Mouse (Mus musculus) MEL (cell line): ENCODE results near the gene A730071L15Rik. TPM values are rescaled to one million over a fixed set of nuclear protein-coding genes. Genes with fewer than 3 reads are reported as not detected.

Experiments used
- DNase-seq: peaks from one replicate; pipeline ENCODE4 v3.0.0; 2011; ENCODE audit warnings: low read depth, low spot score
- H3K27ac ChIP-seq: 2 replicates; pipeline ENCODE4 v1.5.1; 2012; ENCODE audit warnings: low read depth, mild to moderate bottlenecking, control low read depth, low read length, moderate library complexity; ENCODE audit not compliant: control insufficient read depth
- H3K27me3 ChIP-seq, 2 experiments: fragments of 150-350 bp in 1 of 2; sonication (generic) in 1 of 2; 2 replicates each; pipeline ENCODE4 v1.6.1; 2012; ENCODE audit warnings: low read length in 2 of 2, mild to moderate bottlenecking in 2 of 2, improper control_type of control experiment in 1 of 2, moderate library complexity in 1 of 2; ENCODE audit not compliant: insufficient read depth in 2 of 2, control insufficient read depth in 1 of 2
- H3K36me3 ChIP-seq, 2 experiments: 2 replicates each; pipeline ENCODE4 v1.6.1; 2012 to 2014; ENCODE audit warnings: low read length in 2 of 2, improper control_type of control experiment in 1 of 2, inconsistent platforms in 1 of 2, mild to moderate bottlenecking in 1 of 2; ENCODE audit not compliant: insufficient read depth in 2 of 2, control insufficient read depth in 1 of 2
- H3K4me1 ChIP-seq, 2 experiments: fragments of 150-350 bp in 1 of 2; sonication (generic) in 1 of 2; 2 replicates each; pipeline ENCODE4 v1.6.1; 2012; ENCODE audit warnings: low read length in 2 of 2, improper control_type of control experiment in 1 of 2, mild to moderate bottlenecking in 1 of 2; ENCODE audit not compliant: insufficient read depth in 2 of 2, control insufficient read depth in 1 of 2
- H3K4me3 ChIP-seq, 2 experiments: fragments of 150-350 bp in 1 of 2; sonication (generic) in 1 of 2; 2 replicates each; pipeline ENCODE4 v1.5.1; 2012; ENCODE audit warnings: low read depth in 2 of 2, low read length in 2 of 2, mild to moderate bottlenecking in 2 of 2, moderate library complexity in 2 of 2, control low read depth in 1 of 2, improper control_type of control experiment in 1 of 2; ENCODE audit not compliant: control insufficient read depth in 1 of 2, insufficient read depth in 1 of 2
- H3K79me2 ChIP-seq: 2 replicates; pipeline ENCODE4 v1.6.1; 2012; ENCODE audit warnings: mild to moderate bottlenecking, low read length, moderate library complexity; ENCODE audit not compliant: control insufficient read depth, poor library complexity, insufficient read depth
- H3K9ac ChIP-seq: 2 replicates; pipeline ENCODE4 v1.6.1; 2012; ENCODE audit warnings: low read depth, mild to moderate bottlenecking, control low read depth, low read length, moderate library complexity; ENCODE audit not compliant: control insufficient read depth, poor library complexity, severe bottlenecking
- H3K9me3 ChIP-seq: fragments of 150-350 bp; sonication (generic); replicated peaks from 2 replicates; pipeline ENCODE4 v1.6.1; 2012; ENCODE audit warnings: mild to moderate bottlenecking, low read length, improper control_type of control experiment, moderate library complexity; ENCODE audit not compliant: insufficient read depth
- CTCF ChIP-seq, 3 experiments: IDR thresholded peaks in 2 of 3; conservative IDR thresholded peaks in 1 of 3; 2 replicates each; pipeline ENCODE4 v1.5.1; 2011 to 2012; ENCODE audit warnings: low read length in 3 of 3, low read depth in 2 of 3, mild to moderate bottlenecking in 2 of 3, improper control_type of control experiment in 1 of 3, inconsistent platforms in 1 of 3, mixed read lengths in 1 of 3, moderate library complexity in 1 of 3; ENCODE audit not compliant: control insufficient read depth in 1 of 3, insufficient read depth in 1 of 3, poor library complexity in 1 of 3, severe bottlenecking in 1 of 3
- ELF1 ChIP-seq: IDR thresholded peaks from 2 replicates; pipeline ENCODE4 v1.6.1; 2014; ENCODE audit warnings: low read depth, mild to moderate bottlenecking, inconsistent platforms, low read length, improper control_type of control experiment, moderate library complexity
- EP300 ChIP-seq, 2 experiments: IDR thresholded peaks; 2 replicates each; pipeline ENCODE4 v1.6.1; 2011; ENCODE audit warnings: improper control_type of control experiment in 2 of 2, low read length in 2 of 2, low read depth in 1 of 2, mild to moderate bottlenecking in 1 of 2
- ETS1 ChIP-seq: IDR thresholded peaks from 2 replicates; pipeline ENCODE4 v1.6.1; 2012; ENCODE audit warnings: low read depth, mild to moderate bottlenecking, inconsistent platforms, low read length, improper control_type of control experiment, moderate library complexity
- GATA1 ChIP-seq: IDR thresholded peaks from 2 replicates; pipeline ENCODE4 v1.6.1; 2011; ENCODE audit warnings: low read depth, low read length, improper control_type of control experiment
- HCFC1 ChIP-seq: IDR thresholded peaks from 2 replicates; pipeline ENCODE4 v1.6.1; 2012; ENCODE audit warnings: low read depth, mild to moderate bottlenecking, inconsistent platforms, low read length, improper control_type of control experiment, moderate library complexity
- KAT2A ChIP-seq: conservative IDR thresholded peaks from 2 replicates; pipeline ENCODE4 v1.6.1; 2012; ENCODE audit warnings: low read depth, low read length, improper control_type of control experiment, inconsistent platforms
- MAFK ChIP-seq: IDR thresholded peaks from 2 replicates; pipeline ENCODE4 v1.6.1; 2011; ENCODE audit warnings: low read depth, mild to moderate bottlenecking, low read length, improper control_type of control experiment, borderline replicate concordance
- MAX ChIP-seq: IDR thresholded peaks from 2 replicates; pipeline ENCODE4 v1.6.1; 2011; ENCODE audit warnings: low read length, improper control_type of control experiment
- MAZ ChIP-seq: IDR thresholded peaks from 2 replicates; pipeline ENCODE4 v1.6.1; 2012; ENCODE audit warnings: low read depth, mild to moderate bottlenecking, inconsistent platforms, low read length, improper control_type of control experiment
- MXI1 ChIP-seq: IDR thresholded peaks from 2 replicates; pipeline ENCODE4 v1.6.1; 2011; ENCODE audit warnings: mild to moderate bottlenecking, low read depth, low read length, improper control_type of control experiment
- MYB ChIP-seq: IDR thresholded peaks from 2 replicates; pipeline ENCODE4 v1.6.1; 2011; ENCODE audit warnings: mild to moderate bottlenecking, low read depth, low read length, improper control_type of control experiment
- POLR2A ChIP-seq, 2 experiments: IDR thresholded peaks; 2 replicates each; pipeline ENCODE4 v1.6.1; 2011 to 2012; ENCODE audit warnings: low read length in 2 of 2, mild to moderate bottlenecking in 2 of 2, control low read depth in 1 of 2, improper control_type of control experiment in 1 of 2, low read depth in 1 of 2, moderate library complexity in 1 of 2; ENCODE audit not compliant: control insufficient read depth in 1 of 2, insufficient read depth in 1 of 2, poor library complexity in 1 of 2
- POLR2AphosphoS2 ChIP-seq: IDR thresholded peaks from 2 replicates; pipeline ENCODE4 v1.6.1; 2011; ENCODE audit warnings: low read length, improper control_type of control experiment
- SIN3A ChIP-seq: IDR thresholded peaks from 2 replicates; pipeline ENCODE4 v1.6.1; 2012; ENCODE audit warnings: low read length, improper control_type of control experiment, inconsistent platforms
- SMC3 ChIP-seq: IDR thresholded peaks from 2 replicates; pipeline ENCODE4 v1.6.1; 2011; ENCODE audit warnings: low read depth, low read length, improper control_type of control experiment
- TAL1 ChIP-seq: IDR thresholded peaks from 2 replicates; pipeline ENCODE4 v1.6.1; 2012; ENCODE audit warnings: mild to moderate bottlenecking, inconsistent platforms, low read length, moderate library complexity, mixed read lengths
- TCF12 ChIP-seq: IDR thresholded peaks from 2 replicates; pipeline ENCODE4 v1.6.1; 2014; ENCODE audit warnings: low read depth, mild to moderate bottlenecking, inconsistent platforms, low read length, improper control_type of control experiment, moderate library complexity
- UBTF ChIP-seq: IDR thresholded peaks from 2 replicates; pipeline ENCODE4 v1.6.1; 2012; ENCODE audit warnings: low read depth, mild to moderate bottlenecking, inconsistent platforms, low read length, improper control_type of control experiment, moderate library complexity, borderline replicate concordance; ENCODE audit not compliant: insufficient read depth
- ZNF384 ChIP-seq: IDR thresholded peaks from 2 replicates; pipeline ENCODE4 v1.6.1; 2012; ENCODE audit warnings: low read depth, mild to moderate bottlenecking, inconsistent platforms, low read length, improper control_type of control experiment
- polyA plus RNA-seq, 2 experiments: library from polyadenylated mRNA; stranded (reverse) in 1 of 2; unstranded in 1 of 2; fragments of >175 nt in 1 of 2; fragments of >200 nt in 1 of 2; gene quantifications; 2 replicates each; pipeline versions ENCODE4 v1.2.1 to v1.2.4; 2012; ENCODE audit warnings: low replicate concordance in 2 of 2, low read depth in 1 of 2; ENCODE audit not compliant: insufficient read length in 2 of 2, insufficient read depth in 1 of 2, missing spikeins in 1 of 2
- total RNA-seq: library from RNA; depleted of rRNA; stranded (reverse); fragments of 300-350 nt; gene quantifications from 2 replicates; pipeline ENCODE4 v1.2.3, GENCODE M21; 2012

The A730071L15Rik gene
- total and polyA plus RNA-seq, 3 experiments = 0.13 to 0.46 TPM; not detected in 1

DNA sequence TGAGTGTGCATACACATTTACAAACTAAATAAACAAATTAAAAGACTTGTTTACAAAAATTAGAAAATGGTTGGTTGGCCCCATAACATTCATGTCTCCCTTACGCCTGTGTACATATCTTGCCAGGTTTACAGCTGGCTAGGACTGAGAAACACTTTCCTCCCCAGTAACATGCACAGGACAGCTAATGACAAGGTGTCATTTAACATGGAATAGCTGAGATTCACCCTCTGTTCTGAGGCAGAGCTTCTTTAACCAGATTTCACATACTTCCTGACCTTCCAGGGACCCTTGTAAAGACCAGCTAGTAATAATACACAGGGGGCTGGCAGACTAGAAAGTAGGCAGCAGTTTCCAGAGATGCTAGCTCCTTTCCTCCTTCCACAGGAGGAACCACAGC, 8.3 kb downstream of the A730071L15Rik start:
- H3K4me3 ChIP-seq = no peak overlapping the region
- H3K27me3 ChIP-seq = peaks cover 2 to 8% of the 10 kb centered on the region in 2 experiments
- no peak for DNase-seq
- H3K79me2 ChIP-seq = no peaks in the 10 kb centered on the region
- no peak for TF ChIP-seq MAZ
- no peak for TF ChIP-seq SMC3
- no peak for TF ChIP-seq MYB
- no peak for TF ChIP-seq SIN3A
- no peak for TF ChIP-seq TCF12
- no peak for TF ChIP-seq ETS1
- no peak for TF ChIP-seq POLR2A (IDR thresholded peaks at IDR 0.05; ENCODE audit: control insufficient read depth in 1 of 2, insufficient read depth in 1 of 2, low read depth in 1 of 2, low read length in 2 of 2, poor library complexity in 1 of 2)
- no peak for TF ChIP-seq KAT2A
- no peak for TF ChIP-seq EP300 (IDR thresholded peaks at IDR 0.05; ENCODE audit: low read depth in 1 of 2, low read length in 2 of 2)
- no peak for TF ChIP-seq HCFC1
- H3K36me3 ChIP-seq = no peaks in the 10 kb centered on the region
- H3K9me3 ChIP-seq = no peaks in the 10 kb centered on the region
- no peak overlapping the region for H3K27ac ChIP-seq
- no peaks in the 10 kb centered on the region for H3K4me1 ChIP-seq
- no peak overlapping the region for H3K9ac ChIP-seq

DNA sequence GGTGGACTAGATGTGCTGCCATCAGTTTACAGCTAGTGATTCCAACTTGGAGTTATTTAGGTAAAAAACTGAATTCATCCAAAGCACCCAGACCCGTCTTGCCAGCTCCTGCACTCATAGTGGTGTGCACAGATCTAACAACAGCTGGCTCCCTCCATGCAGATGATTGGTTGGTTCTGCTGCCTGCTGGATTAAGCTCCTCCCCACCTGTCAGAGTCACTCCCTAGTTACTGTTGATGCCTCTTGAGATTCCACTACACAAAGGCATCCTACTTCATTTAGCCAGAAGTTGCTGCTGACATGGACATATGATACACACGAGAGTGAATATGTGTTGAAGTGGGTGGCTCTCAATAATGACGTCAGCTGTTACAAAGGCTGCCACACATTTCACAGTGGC, 17.0 kb downstream of the A730071L15Rik start:
- Histone ChIP-seq H3K4me3 (no peak overlapping the region), H3K27me3 (peaks cover 0 to 1% of the 10 kb centered on the region in 2 experiments; a peak in 2 of 4 replicates), H3K79me2 (no peaks in the 10 kb centered on the region), H3K36me3 (no peaks in the 10 kb centered on the region), H3K9me3 (no peaks in the 10 kb centered on the region), H3K9ac (no peak overlapping the region), H3K27ac (no peak overlapping the region), H3K4me1 (no peaks in the 10 kb centered on the region)
- TF ChIP-seq TAL1 (no peak), UBTF (no peak), CTCF (IDR thresholded peaks at IDR 0.05 in 2 of 3, conservative IDR thresholded peaks at IDR 0.05 in 1 of 3; ENCODE audit: control insufficient read depth in 1 of 3, insufficient read depth in 1 of 3, low read depth in 2 of 3, low read length in 3 of 3, poor library complexity in 1 of 3, severe bottlenecking in 1 of 3) (no peak), GATA1 (no peak), POLR2AphosphoS2 (no peak), POLR2A (IDR thresholded peaks at IDR 0.05; ENCODE audit: control insufficient read depth in 1 of 2, insufficient read depth in 1 of 2, low read depth in 1 of 2, low read length in 2 of 2, poor library complexity in 1 of 2) (no peak), MXI1 (no peak), MAFK (no peak), ELF1 (no peak), ZNF384 (no peak), MAX (no peak), HCFC1 (no peak), MAZ (no peak)
- DNase-seq = peak; percentile 20
